Mouse (Mus musculus) kidney, postnatal 14 days (tissue): ENCODE results near the gene Hsd17b14.
"Not testable (repeated sequence)": the region's sequence is repeated elsewhere in the genome, so short reads cannot be mapped to it uniquely, and the experiment has no call there.

Experiments
- DNase-seq: peaks from one replicate; pipeline ENCODE4 v3.0.0; 2022; ENCODE audit warnings: mixed read lengths

Gene Hsd17b14

GRCm38 (mm10) chr7:45554744-45555143 is at the start of gene Hsd17b14:
TSS of gene Hsd17b14 (plus strand) at chr7:45554893.
- DNase-seq = peak; percentile 44

GRCm38 (mm10) chr7:45507583-45507982 is 47.1 kb upstream of the Hsd17b14 start:
- DNase-seq = peak; percentile 51

- no peak for DNase-seq
Measured at GRCm38 (mm10) chr7:45508561-45508960, 46.1 kb upstream of the Hsd17b14 start.

- no peak for DNase-seq
Measured at GRCm38 (mm10) chr7:45509181-45509882, 45.4 kb upstream of the Hsd17b14 start.

- DNase-seq = peak; percentile 96
Measured at GRCm38 (mm10) chr7:45509912-45510787, 44.5 kb upstream of the Hsd17b14 start, which contains the start of gene Nucb1. TSS of gene Nucb1 (minus strand) at chr7:45510406.

- DNase-seq = no peak
Measured at GRCm38 (mm10) chr7:45514411-45514810, 40.3 kb upstream of the Hsd17b14 start.

- no peak for DNase-seq
Measured at GRCm38 (mm10) chr7:45515436-45515835, 39.3 kb upstream of the Hsd17b14 start.

GRCm38 (mm10) chr7:45516846-45517245 is 37.8 kb upstream of the Hsd17b14 start:
- not testable (repeated sequence) for DNase-seq

GRCm38 (mm10) chr7:45518618-45519017 is 36.1 kb upstream of the Hsd17b14 start:
- DNase-seq = no peak

GRCm38 (mm10) chr7:45519345-45520120 is 35.2 kb upstream of the Hsd17b14 start:
- DNase-seq = no peak

- no peak for DNase-seq
Measured at GRCm38 (mm10) chr7:45520605-45521004, 34.1 kb upstream of the Hsd17b14 start.

GRCm38 (mm10) chr7:45521728-45522184 is 32.9 kb upstream of the Hsd17b14 start:
- peak; percentile 93 for DNase-seq

- no peak for DNase-seq
Measured at GRCm38 (mm10) chr7:45522194-45522752, 32.4 kb upstream of the Hsd17b14 start.

GRCm38 (mm10) chr7:45522957-45523676 is 31.6 kb upstream of the Hsd17b14 start:
- DNase-seq = no peak

GRCm38 (mm10) chr7:45523678-45524170 is 31.0 kb upstream of the Hsd17b14 start:
- no peak for DNase-seq

GRCm38 (mm10) chr7:45524841-45525621 is 29.7 kb upstream of the Hsd17b14 start:
- DNase-seq = peak; percentile 29

GRCm38 (mm10) chr7:45525809-45526473 is 28.8 kb upstream of the Hsd17b14 start, which contains the start of the genes Ppp1r15a and Plekha4:
TSS of gene Ppp1r15a (minus strand) at chr7:45526268.
TSS of gene Plekha4 (plus strand) at chr7:45526330.
- DNase-seq = peak; percentile 96

- DNase-seq = peak; percentile 37
Measured at GRCm38 (mm10) chr7:45526474-45527120, 28.1 kb upstream of the Hsd17b14 start.

- not testable (repeated sequence) for DNase-seq
Measured at GRCm38 (mm10) chr7:45527169-45527568, 27.5 kb upstream of the Hsd17b14 start.
